Mouse (Mus musculus) lung, postnatal 10 days (tissue): ENCODE results near the gene Eif4a2.
"Not testable (repeated sequence)": the region's sequence is repeated elsewhere in the genome, so short reads cannot be mapped to it uniquely, and the experiment has no call there.

Experiments used
- DNase-seq: peaks from one replicate; pipeline ENCODE4 v3.0.0; 2021

Gene Eif4a2

DNA sequence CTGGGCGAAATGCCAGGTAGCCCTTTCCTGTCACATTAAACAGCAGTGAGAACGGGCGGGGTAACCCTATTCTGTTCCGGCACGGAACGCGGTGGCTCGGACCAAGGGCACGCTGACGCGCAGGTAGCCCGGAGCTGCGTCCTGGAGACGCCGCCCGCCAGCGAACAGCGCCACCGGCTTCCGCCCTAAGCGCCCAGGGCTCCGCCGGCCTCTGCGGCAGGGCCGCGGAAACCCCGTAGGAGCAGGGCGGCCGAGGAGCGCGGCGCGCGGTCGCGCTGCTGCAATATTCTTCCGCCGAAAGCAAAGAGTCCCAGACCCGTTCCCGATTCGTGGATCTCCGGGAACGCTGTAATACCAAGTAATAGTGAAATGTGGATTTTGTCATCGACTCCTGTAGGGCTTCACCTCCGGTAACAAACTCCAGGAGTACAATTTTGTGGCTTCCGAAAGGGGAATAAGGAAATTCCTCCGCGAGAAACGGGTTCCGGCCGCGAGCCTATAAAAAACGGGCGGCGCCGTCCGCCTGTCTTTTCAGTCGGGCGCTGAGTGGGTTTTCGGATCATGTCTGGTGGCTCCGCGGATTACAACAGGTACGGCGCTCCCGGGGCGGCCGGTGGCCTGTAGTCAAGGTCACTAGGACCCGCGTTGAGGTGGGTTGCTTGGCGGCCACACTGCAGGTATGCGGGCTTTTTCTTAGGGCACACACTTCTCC, at the start of gene Eif4a2:
Eif4a2 (plus strand) TSS at position 214 of the 712 bp plus-strand sequence.
- peak; percentile 94 for DNase-seq

- not testable (repeated sequence) for DNase-seq
Measured at GRCm38 (mm10) chr16:23057668-23058447, 49.4 kb upstream of the Eif4a2 start, which contains the start of gene Kng1. Gene Kng1 (plus strand): TSS chr16:23057865.

DNA sequence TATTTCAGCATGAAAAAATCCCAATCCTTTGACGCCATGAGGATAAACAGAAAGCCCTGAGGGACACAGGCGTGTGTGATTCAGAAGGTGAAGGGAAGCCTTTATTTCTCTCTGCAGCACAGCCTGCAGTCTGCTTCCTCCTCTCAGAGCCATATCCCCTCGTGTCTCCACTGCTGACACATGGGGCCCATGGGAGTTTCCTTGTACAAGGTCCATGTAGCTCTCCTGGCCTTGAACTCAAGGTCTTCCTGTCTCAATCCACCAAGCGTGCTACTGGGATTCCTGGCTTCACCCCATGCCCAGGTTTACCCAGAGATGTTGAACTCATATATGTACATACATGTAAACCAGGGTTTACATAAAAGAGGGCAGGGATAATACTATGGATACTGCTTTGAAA, 47.6 kb upstream of the Eif4a2 start:
- DNase-seq, result not testable (repeated sequence)

- not testable (repeated sequence) for DNase-seq
Measured at GRCm38 (mm10) chr16:23060781-23061325, 46.4 kb upstream of the Eif4a2 start.

DNA sequence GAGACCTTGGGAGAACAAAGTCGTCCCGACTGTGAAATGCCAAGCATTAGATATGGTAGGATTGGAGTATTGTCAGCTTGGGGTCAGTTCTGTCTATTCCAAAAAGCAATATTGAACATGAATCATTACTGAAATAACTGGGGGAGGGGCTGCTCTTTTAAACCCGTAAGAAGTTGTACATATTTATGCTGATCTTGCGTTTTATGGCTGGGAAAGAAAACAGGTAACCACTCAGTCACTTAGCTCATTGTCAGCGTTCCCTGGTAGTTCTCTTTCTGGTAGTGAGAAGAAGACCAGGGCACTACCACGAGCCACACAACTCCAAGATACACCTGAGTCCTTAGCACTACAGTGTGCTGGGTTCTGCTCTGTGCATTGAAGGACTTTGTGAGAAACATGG, 29.7 kb upstream of the Eif4a2 start:
- not testable (repeated sequence) for DNase-seq

GRCm38 (mm10) chr16:23087159-23087558, 20.1 kb upstream of the Eif4a2 start:
- DNase-seq, result not testable (repeated sequence)

DNA sequence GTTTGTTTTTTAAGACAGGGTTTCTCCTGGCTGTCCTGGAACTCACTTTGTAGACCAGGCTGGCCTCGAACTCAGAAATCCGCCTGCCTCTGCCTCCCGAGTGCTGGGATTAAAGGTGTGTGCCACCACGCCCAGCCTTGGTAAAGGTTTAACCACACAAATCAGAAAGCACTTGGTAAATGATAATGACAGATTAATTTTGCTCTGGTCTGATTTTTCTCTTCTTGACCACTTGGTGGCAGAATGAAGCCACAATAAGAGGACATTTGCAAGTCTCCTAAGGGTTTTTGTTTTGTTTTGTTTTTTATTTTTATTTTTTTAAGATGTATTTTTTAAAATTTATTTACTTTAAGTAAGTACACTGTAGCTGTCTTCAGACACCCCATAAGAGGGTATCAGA, 19.5 kb upstream of the Eif4a2 start:
- DNase-seq, result not testable (repeated sequence)

DNA sequence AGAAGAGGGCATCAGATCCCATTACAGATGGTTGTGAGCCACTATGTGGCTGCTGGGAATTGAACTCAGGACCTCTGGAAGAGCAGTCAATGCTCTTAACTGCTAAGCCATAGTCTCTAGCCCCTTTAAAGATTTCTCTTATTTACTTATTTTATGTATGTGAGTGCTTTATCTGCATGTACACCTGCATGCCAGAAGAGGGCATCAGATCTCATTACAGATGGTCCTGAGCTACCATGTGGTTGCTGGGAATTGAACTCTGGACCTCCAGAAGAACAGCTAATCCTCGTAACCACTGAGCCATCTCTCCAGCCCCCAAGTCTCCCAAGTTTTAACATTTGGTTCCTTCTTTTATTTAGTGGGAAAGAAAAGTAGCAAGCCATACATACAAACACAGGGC, 18.8 kb upstream of the Eif4a2 start:
- DNase-seq, result not testable (repeated sequence)

- DNase-seq, result not testable (repeated sequence)
Measured at GRCm38 (mm10) chr16:23091345-23091744, 15.9 kb upstream of the Eif4a2 start.

DNA sequence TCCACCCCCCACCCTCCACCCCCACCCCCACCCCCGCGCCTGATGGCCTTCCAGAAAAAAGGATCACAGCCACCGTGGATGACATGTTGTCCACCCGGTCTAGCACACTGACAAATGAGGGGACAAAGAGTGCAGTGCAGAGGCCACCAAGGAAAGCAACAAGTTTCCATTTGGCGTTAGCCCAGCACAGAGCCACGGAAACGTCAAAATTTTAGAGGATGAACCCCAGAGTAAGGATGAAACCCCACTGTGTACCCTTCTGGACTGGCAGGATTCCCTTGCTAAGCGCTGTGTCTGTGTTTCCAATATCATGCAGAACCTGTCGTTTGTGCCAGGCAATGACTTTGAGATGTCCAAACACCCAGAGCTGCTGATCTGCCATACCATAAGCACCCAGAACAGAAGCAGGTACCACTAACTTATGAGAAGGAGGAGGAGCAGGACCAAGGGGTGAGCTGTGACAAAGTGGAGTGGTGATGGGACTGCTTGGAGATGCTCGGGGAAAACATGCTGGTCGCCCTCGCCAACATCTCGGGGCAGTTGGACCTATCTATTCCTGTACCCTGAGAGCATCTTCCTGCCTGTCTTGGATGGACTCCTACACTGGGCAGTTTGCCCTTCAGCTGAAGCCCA, 13.8 kb upstream of the Eif4a2 start:
- DNase-seq, result no peak

GRCm38 (mm10) chr16:23094136-23094535, 13.1 kb upstream of the Eif4a2 start:
- DNase-seq, result no peak

DNA sequence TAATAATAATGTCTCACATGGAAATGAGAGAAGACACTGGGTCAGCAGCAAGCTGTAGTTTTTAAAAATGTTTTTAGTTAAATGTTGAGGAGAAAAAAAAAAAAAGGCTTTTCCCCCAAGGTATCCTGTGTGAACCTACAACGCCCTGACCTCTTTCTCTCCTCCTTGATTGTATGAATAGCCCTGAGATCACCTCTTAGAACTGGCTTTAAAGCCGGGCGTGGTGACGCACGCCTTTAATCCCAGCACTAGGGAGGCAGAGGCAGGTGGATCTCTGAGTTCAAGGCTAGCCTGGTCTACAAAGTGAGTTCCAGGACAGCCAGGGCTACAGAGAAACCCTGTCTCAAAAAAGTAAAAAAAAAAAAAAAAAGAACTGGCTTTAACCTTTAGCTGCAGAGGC, 11.7 kb upstream of the Eif4a2 start:
- not testable (repeated sequence) for DNase-seq

GRCm38 (mm10) chr16:23096886-23097285, 10.4 kb upstream of the Eif4a2 start:
- DNase-seq, result not testable (repeated sequence)

GRCm38 (mm10) chr16:23097290-23098104, 9.7 kb upstream of the Eif4a2 start:
- DNase-seq, result not testable (repeated sequence)

DNA sequence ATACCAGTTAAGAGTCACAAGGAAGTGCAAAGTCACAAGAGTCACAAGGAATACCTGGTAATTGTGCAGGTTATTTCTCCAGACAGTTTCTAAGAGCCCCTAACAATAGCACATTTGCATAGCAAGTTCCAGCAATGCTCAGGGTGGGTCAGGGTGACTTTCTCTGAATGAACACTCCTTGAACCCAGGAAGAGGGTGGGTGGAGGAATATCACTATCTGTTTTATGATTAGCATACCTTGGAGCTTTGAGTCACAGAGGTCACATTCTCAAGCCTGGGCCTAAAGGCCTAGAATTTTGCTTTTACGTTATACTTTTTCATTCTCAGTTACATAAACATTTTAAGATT, 9.2 kb upstream of the Eif4a2 start:
- not testable (repeated sequence) for DNase-seq

DNA sequence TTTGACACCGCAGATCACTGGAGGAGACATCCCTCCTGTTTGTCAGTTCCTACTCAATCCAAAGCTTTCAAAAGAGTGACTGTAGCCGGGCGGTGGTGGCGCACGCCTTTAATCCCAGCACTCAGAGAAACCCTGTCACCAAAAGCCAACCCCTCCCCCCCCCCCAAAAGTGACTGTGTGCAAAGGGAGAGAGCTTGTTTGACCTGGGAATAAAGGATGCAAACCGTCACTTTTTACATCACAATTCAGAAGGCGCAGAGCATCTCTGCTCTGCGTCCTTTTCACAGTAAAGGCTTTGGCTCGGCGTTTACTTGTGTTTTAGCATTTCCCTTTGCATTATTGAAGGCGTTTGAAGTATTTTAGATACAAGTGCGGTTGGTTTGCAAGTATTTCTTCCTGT, 7.6 kb upstream of the Eif4a2 start:
- no peak for DNase-seq

DNA sequence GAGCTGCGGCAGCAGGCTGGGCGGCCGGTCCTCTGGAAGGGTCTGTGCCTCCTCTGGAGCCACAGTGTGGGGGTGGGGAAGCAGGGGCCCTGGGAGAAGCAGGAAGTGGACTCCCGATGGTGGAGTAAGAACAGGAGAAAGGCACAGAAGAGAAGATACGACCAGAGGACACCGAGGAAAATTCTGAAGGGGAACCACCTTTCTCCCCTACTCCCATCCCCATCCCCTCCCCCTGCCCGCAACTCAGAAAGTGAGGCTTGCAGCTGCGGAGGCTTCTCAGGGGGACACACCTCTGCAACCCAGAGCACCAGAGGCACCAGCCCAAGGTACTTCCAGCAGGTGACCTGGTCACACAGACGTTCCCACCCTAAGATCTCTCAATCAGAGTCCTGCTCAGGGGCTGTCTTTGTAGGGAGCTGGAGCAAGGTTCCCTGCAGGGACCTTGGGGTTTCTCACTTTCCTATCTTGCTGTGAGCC, 7.1 kb upstream of the Eif4a2 start:
- peak; percentile 68 for DNase-seq

DNA sequence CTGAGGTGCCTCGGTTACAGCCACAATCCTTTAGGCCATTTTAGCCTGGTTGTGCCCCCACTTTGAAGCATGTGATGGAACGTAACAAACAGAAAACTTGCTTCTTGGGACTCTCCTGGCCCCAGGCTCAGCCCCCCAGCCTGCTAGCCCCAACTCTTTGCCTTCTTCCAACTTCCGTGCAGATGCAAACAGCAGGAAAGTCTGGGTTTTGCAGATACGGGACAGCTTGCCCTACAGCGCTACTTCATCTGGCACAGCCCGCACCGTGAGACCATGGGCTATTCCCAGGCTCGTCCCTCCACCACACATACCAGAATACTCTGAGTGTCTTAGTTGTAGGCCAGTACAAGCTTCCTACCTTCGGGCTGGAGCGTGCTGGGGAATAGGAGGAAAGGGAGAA, 6.6 kb upstream of the Eif4a2 start:
- no peak for DNase-seq

DNA sequence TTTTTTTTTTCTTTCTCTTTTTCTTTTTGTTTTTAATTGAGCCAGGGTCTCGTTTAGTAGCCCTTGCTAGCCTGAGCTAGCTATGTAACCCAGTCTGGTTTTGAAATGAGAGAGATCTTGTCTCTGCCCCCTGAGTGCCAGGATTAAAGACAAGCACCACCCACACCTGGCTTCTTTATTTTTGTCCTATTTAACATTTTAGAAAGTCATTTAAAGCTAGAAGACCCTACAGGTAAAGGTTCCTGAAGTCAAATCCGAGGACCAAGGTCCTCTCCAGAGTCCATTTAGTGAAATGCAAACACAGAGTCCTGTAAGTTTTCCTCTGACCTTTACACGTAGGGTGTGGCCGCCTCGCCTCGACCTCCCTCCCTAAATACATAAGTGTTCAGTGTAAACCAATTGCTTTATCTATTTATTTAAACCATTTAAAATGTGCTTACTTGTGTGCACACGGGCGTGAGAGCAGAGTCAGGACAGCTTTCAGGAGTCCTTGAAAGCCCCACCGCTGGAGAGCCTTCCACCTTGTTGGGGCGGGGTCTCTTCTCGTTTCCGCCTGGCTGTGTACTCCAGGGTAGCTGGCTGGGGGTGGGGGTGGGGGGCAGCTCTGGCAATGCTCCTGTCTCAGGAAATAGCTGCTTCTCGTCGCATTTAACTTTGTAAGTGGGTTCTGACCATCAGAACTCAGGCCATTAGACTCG, 4.8 kb upstream of the Eif4a2 start:
- no peak for DNase-seq

DNA sequence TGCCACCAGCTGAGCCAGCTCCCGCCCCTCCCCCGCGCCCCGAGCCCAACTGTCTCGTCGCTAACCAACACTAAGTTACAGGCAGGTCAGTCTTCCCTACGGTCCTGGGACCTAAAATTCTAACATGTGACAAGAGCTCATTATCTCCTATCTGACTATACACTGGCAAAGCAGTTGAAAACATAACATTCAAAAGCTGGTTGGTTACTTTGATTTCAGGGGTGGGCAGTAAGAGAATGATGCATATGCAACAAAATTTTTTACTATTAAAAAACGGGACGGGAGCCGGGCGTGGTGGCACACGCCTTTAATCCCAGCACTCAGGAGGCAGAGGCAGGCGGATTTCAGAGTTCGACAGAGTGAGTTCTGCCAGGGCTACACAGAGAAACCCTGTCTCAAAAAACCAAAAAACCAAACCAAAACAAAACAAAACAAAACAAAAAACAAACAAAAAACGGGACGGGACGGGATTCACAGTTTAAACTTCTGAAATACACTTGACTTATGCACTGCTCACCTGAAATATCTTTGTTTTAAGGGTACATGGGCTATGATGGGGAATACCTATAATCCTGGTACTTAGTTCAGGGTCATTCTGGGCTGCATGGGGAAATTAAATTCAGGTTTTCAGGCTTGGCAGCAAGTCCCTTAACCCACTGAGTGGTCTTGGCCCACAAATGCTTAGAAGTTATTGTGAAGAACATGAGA, 4.1 kb upstream of the Eif4a2 start:
- no peak for DNase-seq

GRCm38 (mm10) chr16:23103841-23104240, 3.4 kb upstream of the Eif4a2 start:
- DNase-seq, result no peak
